Mouse (Mus musculus) stomach, embryonic 14.5 days (tissue): ENCODE results near the gene Arpp19. TPM values are rescaled to one million over a fixed set of nuclear protein-coding genes. Genes with fewer than 3 reads are reported as not detected.

Experiments used
- ATAC-seq: fragments of 200-750 bp; cut with Nextera tagmentation; 2 replicates; pipeline ENCODE4 v1.8.0; 2017; ENCODE audit warnings: low read depth, moderate TSS enrichment; ENCODE audit not compliant: insufficient number of reproducible peaks, insufficient read depth, low FRiP score
- H3K27ac ChIP-seq: fragments of 300-500 bp; sonication (generic); 2 replicates; pipeline ENCODE4 v1.5.1; 2014; ENCODE audit warnings: mild to moderate bottlenecking, low read length, moderate library complexity, mixed read lengths
- H3K27me3 ChIP-seq: fragments of 300-500 bp; sonication (generic); 2 replicates; pipeline ENCODE4 v1.6.1; 2014; ENCODE audit warnings: low read length, control low read depth, mixed read lengths; ENCODE audit not compliant: control insufficient read depth, insufficient read depth
- H3K36me3 ChIP-seq: fragments of 300-500 bp; sonication (generic); 2 replicates; pipeline ENCODE4 v1.6.1; 2014; ENCODE audit warnings: mild to moderate bottlenecking, control low read depth, low read length, moderate library complexity, mixed read lengths; ENCODE audit not compliant: control insufficient read depth, insufficient read depth
- H3K4me1 ChIP-seq: fragments of 300-500 bp; sonication (generic); 2 replicates; pipeline ENCODE4 v1.6.1; 2014; ENCODE audit warnings: low read length, control low read depth, mixed read lengths; ENCODE audit not compliant: control insufficient read depth, insufficient read depth
- H3K4me2 ChIP-seq: fragments of 300-500 bp; sonication (generic); replicated peaks from 2 replicates; pipeline ENCODE4 v1.6.1; 2014; ENCODE audit warnings: low read depth, low read length, control low read depth
- H3K4me3 ChIP-seq: fragments of 300-500 bp; sonication (generic); 2 replicates; pipeline ENCODE4 v1.5.1; 2014; ENCODE audit warnings: low read depth, low read length, control low read depth
- H3K9ac ChIP-seq: fragments of 300-500 bp; sonication (generic); replicated peaks from 2 replicates; pipeline ENCODE4 v1.6.1; 2014; ENCODE audit warnings: low read depth, mild to moderate bottlenecking, control low read depth, low read length, moderate library complexity, mixed read lengths
- H3K9me3 ChIP-seq: fragments of 300-500 bp; sonication (generic); 2 replicates; pipeline ENCODE4 v1.6.1; 2016; ENCODE audit warnings: low read depth, low read length, control low read depth; ENCODE audit not compliant: control insufficient read depth
- WGBS: fragments of 180-500 bp; shearing (Covaris S2); extraction: QIAGEN DNeasy Blood & Tissue Kit; methylation state at CpG from one replicate; pipeline ENCODE4 v1.1.7; 2014; 5-methylcytosine and 5-hydroxymethylcytosine counted together
- polyA plus RNA-seq: library from polyadenylated mRNA; unstranded; fragments of >200 nt; fragmentation: Nextera tagmentation; extraction: Ambion mirVana; gene quantifications from 2 replicates; pipeline ENCODE4 v1.2.1, GENCODE M21; 2014

Gene Arpp19
- polyA plus RNA-seq, 1 experiment from 2014 or later = 299 TPM

DNA sequence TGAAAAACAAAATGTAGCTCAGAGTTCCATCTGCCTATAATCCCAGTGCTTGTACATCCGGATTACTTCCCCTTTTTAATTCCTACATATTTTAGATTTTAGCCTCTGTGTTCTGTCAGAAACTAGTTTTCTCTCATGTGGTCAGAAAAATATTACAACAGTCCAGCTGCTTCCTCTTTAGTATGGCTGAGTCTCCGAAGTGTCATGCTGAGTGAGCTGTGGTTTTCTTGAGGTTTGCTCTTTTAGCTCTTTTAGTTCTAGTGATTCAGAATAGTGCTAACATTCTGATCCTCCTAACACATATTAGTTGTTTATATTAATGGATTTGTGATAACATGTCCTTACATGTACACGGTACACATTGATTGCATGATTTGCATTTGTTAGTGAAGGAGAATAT is 57.3 kb downstream of the Arpp19 start:
- Histone ChIP-seq H3K27me3 (no peaks in the 10 kb centered on the region), H3K4me2 (no peak overlapping the region), H3K9ac (no peak overlapping the region), H3K9me3 (no peaks in the 10 kb centered on the region), H3K36me3 (no peaks in the 10 kb centered on the region), H3K27ac (no peak overlapping the region), H3K4me3 (no peak overlapping the region), H3K4me1 (no peaks in the 10 kb centered on the region)
- ATAC-seq = no peak
- WGBS = 72% methylated on average over 3 of the region's 3 CpGs

DNA sequence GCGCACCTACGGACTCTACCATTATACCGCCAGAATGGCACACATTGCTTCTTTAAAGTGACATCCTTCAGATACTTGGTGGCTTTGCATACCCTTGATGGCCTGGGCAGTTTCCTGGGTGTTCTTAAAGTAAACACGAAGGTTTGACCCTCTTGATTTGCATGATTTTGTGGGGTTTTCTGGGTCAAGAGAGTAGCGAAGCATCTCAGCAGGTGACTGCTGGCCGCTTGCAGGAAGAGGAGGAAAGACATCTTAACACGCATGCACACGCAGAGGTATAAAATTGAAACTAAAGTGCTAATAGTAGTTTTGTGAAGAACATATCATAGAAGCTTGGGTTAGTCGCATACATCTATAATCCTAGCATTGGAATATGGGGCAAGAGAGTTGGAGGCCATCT is 61.5 kb downstream of the Arpp19 start:
- Histone ChIP-seq H3K4me2 (no peak overlapping the region), H3K9ac (no peak overlapping the region), H3K4me1 (no peaks in the 10 kb centered on the region), H3K36me3 (no peaks in the 10 kb centered on the region), H3K9me3 (no peaks in the 10 kb centered on the region), H3K4me3 (no peak overlapping the region), H3K27ac (no peak overlapping the region), H3K27me3 (no peaks in the 10 kb centered on the region)
- ATAC-seq = no peak
- 95% methylated on average over 9 of the region's 9 CpGs for WGBS

DNA sequence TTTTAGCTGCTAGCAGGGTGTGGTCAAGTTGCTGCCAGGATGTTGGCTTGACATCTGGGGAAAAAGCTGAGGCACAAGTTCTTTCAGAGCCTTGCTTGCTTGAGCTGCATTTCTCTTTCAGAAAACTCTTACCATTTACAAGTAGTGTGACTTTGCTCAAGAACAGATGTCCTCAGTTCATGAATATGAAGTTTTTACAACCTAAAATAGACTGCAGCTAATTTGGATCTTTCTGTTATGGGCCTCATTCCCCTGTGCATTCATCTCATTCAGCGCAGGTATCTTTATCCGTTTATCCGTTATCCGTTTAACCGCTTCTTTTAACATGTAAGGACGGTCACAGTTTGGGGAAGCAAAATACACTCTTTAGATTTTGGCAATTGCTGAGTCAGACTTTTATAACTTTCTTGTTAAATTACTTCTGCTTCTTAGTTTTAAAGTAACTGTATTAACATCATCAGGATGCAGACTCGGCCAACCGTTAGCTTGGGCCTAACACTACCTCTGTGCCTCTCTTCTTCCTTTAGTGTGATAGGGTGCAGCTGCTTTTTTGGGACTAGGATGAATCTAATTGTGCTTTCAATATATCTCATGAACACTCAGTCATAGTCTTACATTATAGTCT is 62.9 kb downstream of the Arpp19 start:
- H3K4me2 ChIP-seq = no peak overlapping the region
- WGBS = 90% methylated on average over 8 of the region's 8 CpGs
- no peaks in the 10 kb centered on the region for H3K27me3 ChIP-seq
- H3K27ac ChIP-seq = no peak overlapping the region
- no peak overlapping the region for H3K4me3 ChIP-seq
- H3K36me3 ChIP-seq = no peaks in the 10 kb centered on the region
- no peak for ATAC-seq
- no peaks in the 10 kb centered on the region for H3K9me3 ChIP-seq
- H3K4me1 ChIP-seq = no peaks in the 10 kb centered on the region
- H3K9ac ChIP-seq = no peak overlapping the region

DNA sequence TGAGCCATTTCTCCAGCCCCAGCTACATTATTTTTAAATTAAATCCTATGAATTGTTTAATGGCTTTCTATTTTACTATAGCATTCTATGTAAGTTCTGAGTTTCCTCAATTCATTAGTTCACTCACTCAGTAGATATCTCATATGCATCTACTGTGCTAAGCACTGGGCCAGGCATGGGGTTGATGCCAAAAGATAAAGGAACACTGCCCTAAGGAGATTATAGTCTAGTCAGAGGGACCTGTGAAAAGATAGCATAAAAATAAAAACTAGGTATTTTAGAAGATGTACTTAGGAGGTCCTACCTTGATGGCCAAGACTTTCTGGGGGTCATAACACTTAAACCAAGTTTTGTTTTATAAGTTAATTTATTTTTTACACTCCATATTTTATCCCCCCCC is 64.7 kb downstream of the Arpp19 start:
- Histone ChIP-seq H3K27ac (no peak overlapping the region), H3K27me3 (no peaks in the 10 kb centered on the region), H3K9ac (no peak overlapping the region), H3K4me2 (no peak overlapping the region), H3K4me3 (no peak overlapping the region), H3K4me1 (no peaks in the 10 kb centered on the region), H3K36me3 (no peaks in the 10 kb centered on the region), H3K9me3 (no peaks in the 10 kb centered on the region)
- ATAC-seq = no peak

Other genes starting within 250 kb of the Arpp19 start
- gene Onecut1, start 175.7 kb upstream of the Arpp19 start, polyA plus RNA-seq = 0.51 and 1.8 TPM in 2 replicates
- 14.2 and 15.0 TPM in 2 replicates for gene Fam214a, start 84.7 kb upstream of the Arpp19 start, polyA plus RNA-seq
- gene Myo5a, start 33.4 kb downstream of the Arpp19 start, polyA plus RNA-seq = 21.3 and 23.3 TPM in 2 replicates
- gene Myo5c, start 194.4 kb downstream of the Arpp19 start, polyA plus RNA-seq = 13.8 and 14.3 TPM in 2 replicates